17 mouse cellular contexts compared by ENCODE assay signal in genomic region chr7:130064500-130064899, GRCm38 (mm10).
A peak's percentile ranks its signal among the peaks of the same experiment; 100 is the strongest.
DNase-seq lines count a peak whose midpoint lies in the region; ATAC-seq and TF ChIP-seq lines count a peak whose summit lies in the region.
"Had no signal": no experiment of that assay in that cellular context is flagged by ENCODE, and none has a peak within 500 bp of the region (broad histone marks: within the 10 kb centered on the region; RNA-seq: fewer than 3 reads in every experiment).

No protein-coding gene starts in this region.

- no peak overlapping the region for H3K4me2 ChIP-seq in kidney, postnatal 0 days (ENCODE audit: low read length)
- no peak overlapping the region for H3K4me2 ChIP-seq in limb, embryonic 13.5 days (replicated peaks)
- H3K4me2 ChIP-seq in forebrain, embryonic 11.5 days (ENCODE audit: low read depth, low read length, severe bottlenecking), result no peak overlapping the region
- H3K4me2 ChIP-seq: embryonic facial prominence, embryonic 15.5 days had no signal

- H3K9me3 ChIP-seq in kidney, postnatal 0 days (replicated peaks; ENCODE audit: low read length), result no peaks in the 10 kb centered on the region
- H3K9me3 ChIP-seq in embryonic facial prominence, embryonic 10.5 days, result no peaks in the 10 kb centered on the region
- no peaks in the 10 kb centered on the region for H3K9me3 ChIP-seq in limb, embryonic 13.5 days
- H3K9me3 ChIP-seq in forebrain, embryonic 11.5 days (ENCODE audit: control insufficient read depth, low read length), result no peaks in the 10 kb centered on the region
- H3K9me3 ChIP-seq: embryonic facial prominence, embryonic 15.5 days had no signal

- H3K27ac ChIP-seq in kidney, postnatal 0 days, result no peak overlapping the region
- H3K27ac ChIP-seq in embryonic facial prominence, embryonic 10.5 days (replicated peaks), result peak overlapping the region; percentile 45; the same call in 1 of the 2 replicates
- H3K27ac ChIP-seq in limb, embryonic 13.5 days, result peak overlapping the region; percentile 44; the same call in 1 of the 2 replicates
- H3K27ac ChIP-seq in forebrain, embryonic 11.5 days (ENCODE audit: low read depth, low read length), result no peak overlapping the region
- H3K27ac ChIP-seq: embryonic facial prominence, embryonic 15.5 days; gastrocnemius, adult 2 months; layer of hippocampus, adult 2 months; liver, embryonic 14.5 days had no signal

- DNase-seq in kidney, postnatal 0 days (ENCODE audit: low spot score), result peak; percentile 48
- no peak for DNase-seq in kidney, postnatal 10 days
- DNase-seq in adrenal gland, postnatal 25 days, result peak; percentile 8
- peak; percentile 78 for DNase-seq in embryonic facial prominence, embryonic 10.5 days (ENCODE audit: low spot score)
- no peak for DNase-seq in forebrain, embryonic 11.5 days (ENCODE audit: low spot score)
- no peak for DNase-seq in right cerebral cortex, adult 18-20 months
- DNase-seq: cerebellum, adult 9-10 months; gastrocnemius, adult 2 months; right cerebral cortex, postnatal 14 days; thymus, adult 18-20 months had no signal

- no peaks in the 10 kb centered on the region for H3K27me3 ChIP-seq in kidney, postnatal 0 days (ENCODE audit: insufficient read depth, low read length)
- peaks cover 7% of the 10 kb centered on the region; the same call in 1 of the 2 replicates for H3K27me3 ChIP-seq in embryonic facial prominence, embryonic 10.5 days (replicated peaks; ENCODE audit: low read depth, poor library complexity, severe bottlenecking)
- no peaks in the 10 kb centered on the region for H3K27me3 ChIP-seq in limb, embryonic 13.5 days
- H3K27me3 ChIP-seq in forebrain, embryonic 11.5 days (ENCODE audit: control insufficient read depth, insufficient read depth, low read length), result no peaks in the 10 kb centered on the region
- H3K27me3 ChIP-seq: embryonic facial prominence, embryonic 15.5 days had no signal

- H3K4me1 ChIP-seq in kidney, postnatal 0 days (replicated peaks; ENCODE audit: insufficient read depth, low read length), result peaks cover 7% of the 10 kb centered on the region
- H3K4me1 ChIP-seq in embryonic facial prominence, embryonic 10.5 days, result peaks cover 56% of the 10 kb centered on the region
- H3K4me1 ChIP-seq in limb, embryonic 13.5 days, result peaks cover 36% of the 10 kb centered on the region
- H3K4me1 ChIP-seq in forebrain, embryonic 11.5 days (replicated peaks; ENCODE audit: control insufficient read depth, insufficient read depth, low read length), result no peaks in the 10 kb centered on the region

- H3K4me3 ChIP-seq in kidney, postnatal 0 days (replicated peaks; ENCODE audit: low read depth, low read length), result no peak overlapping the region
- no peak overlapping the region for H3K4me3 ChIP-seq in embryonic facial prominence, embryonic 10.5 days
- no peak overlapping the region for H3K4me3 ChIP-seq in limb, embryonic 13.5 days
- H3K4me3 ChIP-seq in forebrain, embryonic 11.5 days (ENCODE audit: low read depth, low read length), result no peak overlapping the region
- H3K4me3 ChIP-seq: embryonic facial prominence, embryonic 15.5 days; gastrocnemius, adult 2 months; layer of hippocampus, adult 2 months had no signal

- peak; percentile 36; the same call in 1 of the 2 replicates for ATAC-seq in kidney, postnatal 0 days (replicated peaks; ENCODE audit: low FRiP score, low read depth)
- 0 out of 2 replicates have a peak, but pooled peaks have one; percentile 24 for ATAC-seq in limb, embryonic 13.5 days (ENCODE audit: low FRiP score, low read depth)
- no peak for ATAC-seq in forebrain, embryonic 11.5 days (replicated peaks; ENCODE audit: low FRiP score)
- ATAC-seq: CD4-positive, CD25-positive, alpha-beta regulatory T cell, adult 4 months; forebrain, embryonic 14.5 days; midbrain, embryonic 16.5 days had no signal

- H3K36me3 ChIP-seq in kidney, postnatal 0 days (ENCODE audit: insufficient read depth, low read length), result no peaks in the 10 kb centered on the region
- H3K36me3 ChIP-seq in embryonic facial prominence, embryonic 10.5 days (replicated peaks), result no peaks in the 10 kb centered on the region
- no peaks in the 10 kb centered on the region for H3K36me3 ChIP-seq in limb, embryonic 13.5 days
- no peaks in the 10 kb centered on the region for H3K36me3 ChIP-seq in forebrain, embryonic 11.5 days (ENCODE audit: control insufficient read depth, insufficient read depth, low read length)
- H3K36me3 ChIP-seq: embryonic facial prominence, embryonic 15.5 days had no signal

- TF ChIP-seq CTCF in kidney, postnatal 0 days (IDR thresholded peaks at IDR 0.05; ENCODE audit: low read depth), result no peak

- WGBS in kidney, postnatal 0 days, result 15% methylated on average over 7 of the region's 7 CpGs
- WGBS in embryonic facial prominence, embryonic 10.5 days, result 20% methylated on average over 7 of the region's 7 CpGs
- WGBS in limb, embryonic 13.5 days, result 5% methylated on average over 7 of the region's 7 CpGs
- 64% methylated on average over 7 of the region's 7 CpGs for WGBS in forebrain, embryonic 11.5 days

- no peak overlapping the region for H3K9ac ChIP-seq in kidney, postnatal 0 days (ENCODE audit: low read depth, low read length)
- no peak overlapping the region for H3K9ac ChIP-seq in limb, embryonic 13.5 days
- H3K9ac ChIP-seq in forebrain, embryonic 11.5 days (ENCODE audit: low read length), result no peak overlapping the region
- H3K9ac ChIP-seq: embryonic facial prominence, embryonic 15.5 days; liver, embryonic 14.5 days had no signal

Comparison
In these comparisons a context has a peak if more than half of its experiments do, and no peak if none do; other contexts are left out.
1. DNase-seq: peak in kidney, postnatal 0 days (single experiment), adrenal gland, postnatal 25 days (single experiment) and embryonic facial prominence, embryonic 10.5 days (single experiment); none in kidney, postnatal 10 days (single experiment), forebrain, embryonic 11.5 days (single experiment) and right cerebral cortex, adult 18-20 months (single experiment).
2. H3K27ac ChIP-seq: peak in embryonic facial prominence, embryonic 10.5 days (single experiment) and limb, embryonic 13.5 days (single experiment); none in kidney, postnatal 0 days (single experiment) and forebrain, embryonic 11.5 days (single experiment).